8 mouse cellular contexts compared by ENCODE assay signal in the genomic region with DNA sequence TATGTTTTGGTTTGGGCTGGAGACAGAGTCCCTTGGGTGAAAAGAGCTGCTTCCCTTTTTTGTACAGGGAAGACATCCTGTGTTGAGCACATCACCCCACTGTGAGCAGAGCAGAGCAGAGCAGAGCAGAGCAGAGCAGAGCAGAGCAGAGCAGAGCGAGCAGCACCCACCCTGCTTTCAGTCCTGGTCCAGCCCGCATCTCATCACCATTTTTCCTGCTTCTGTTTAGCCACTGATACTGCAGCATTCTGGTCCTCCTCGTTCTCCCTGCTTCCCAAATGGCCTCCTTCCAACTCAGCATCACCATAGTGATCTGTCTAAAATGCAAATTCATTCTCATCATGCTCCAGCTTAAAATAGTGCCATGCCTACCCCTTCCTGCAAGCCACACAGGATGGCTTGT.
DNase-seq lines count a peak whose midpoint lies in the region; ATAC-seq and TF ChIP-seq lines count a peak whose summit lies in the region.

No protein-coding gene starts in this region.

- H3K27ac ChIP-seq in layer of hippocampus, adult 2 months: peak overlapping the region; percentile 88
- H3K27ac ChIP-seq in midbrain, embryonic 14.5 days (replicated peaks; ENCODE audit: low read depth, low read length): no peak overlapping the region

- H3K4me1 ChIP-seq in midbrain, embryonic 14.5 days (ENCODE audit: control insufficient read depth, insufficient read depth, low read length): no peaks in the 10 kb centered on the region

- no peaks in the 10 kb centered on the region for H3K9me3 ChIP-seq in midbrain, embryonic 14.5 days (ENCODE audit: control insufficient read depth, low read length)

- no peak overlapping the region for H3K4me3 ChIP-seq in layer of hippocampus, adult 2 months
- no peak overlapping the region for H3K4me3 ChIP-seq in midbrain, embryonic 14.5 days (replicated peaks; ENCODE audit: low read depth, low read length)

- 0 out of 2 replicates have a peak, but pooled peaks have one; percentile 18 for TF ChIP-seq CTCF in layer of hippocampus, adult 2 months (conservative IDR thresholded peaks at IDR 0.05)

- H3K27me3 ChIP-seq in midbrain, embryonic 14.5 days (ENCODE audit: control insufficient read depth, insufficient read depth, low read length): no peaks in the 10 kb centered on the region

- H3K4me2 ChIP-seq in midbrain, embryonic 14.5 days (ENCODE audit: low read length): no peak overlapping the region

- peak; percentile 67 for ATAC-seq in midbrain, embryonic 14.5 days (ENCODE audit: low FRiP score, low TSS enrichment)
- ATAC-seq in activated CD4-positive, CD25-positive, alpha-beta regulatory T cell, adult 4 months: no peak

- H3K9ac ChIP-seq in midbrain, embryonic 14.5 days (replicated peaks; ENCODE audit: low read length): no peak overlapping the region

- no peaks in the 10 kb centered on the region for H3K36me3 ChIP-seq in midbrain, embryonic 14.5 days (ENCODE audit: control insufficient read depth, insufficient read depth, low read length)

- WGBS in midbrain, embryonic 14.5 days: 51% methylated on average over 3 of the region's 3 CpGs

- peak; percentile 92 for DNase-seq in brain, adult 2 months (ENCODE audit: low read depth, low spot score)
- peak; percentile 81 to 85 for DNase-seq in cerebellum, postnatal 10 days
- DNase-seq in layer of hippocampus, adult 2 months (ENCODE audit: low spot score in 2 of 2): peak; percentile 83 to 91
- peak; percentile 44 for DNase-seq in midbrain, embryonic 14.5 days
- DNase-seq in c-Kit-positive CD71-positive TER-119-positive erythroid progenitor cells, embryonic 14.5 days (ENCODE audit: low spot score): no peak
- DNase-seq in urinary bladder, postnatal 36 days (ENCODE audit: low spot score in 2 of 2): no peak
- DNase-seq in thymus, postnatal 4 days: no peak

Comparison
In these comparisons a context has a peak if more than half of its experiments do, and no peak if none do; other contexts are left out.
1. DNase-seq: peak in brain, adult 2 months (single experiment), cerebellum, postnatal 10 days (2 of 2), layer of hippocampus, adult 2 months (2 of 2) and midbrain, embryonic 14.5 days (single experiment); none in c-Kit-positive CD71-positive TER-119-positive erythroid progenitor cells, embryonic 14.5 days (single experiment), urinary bladder, postnatal 36 days (0 of 2) and thymus, postnatal 4 days (single experiment).